Mouse (Mus musculus) liver, postnatal 0 days (tissue): ENCODE results near the gene Slc16a2.

Source experiments
- CTCF ChIP-seq: sonication (generic); IDR thresholded peaks from 2 replicates; pipeline ENCODE4 v1.5.1; 2016; ENCODE audit warnings: antibody characterized with exemption, low read depth
- EP300 ChIP-seq: IDR thresholded peaks from 2 replicates; pipeline ENCODE4 v1.6.1; 2016; ENCODE audit warnings: antibody characterized with exemption, low read depth, mild to moderate bottlenecking

DNA sequence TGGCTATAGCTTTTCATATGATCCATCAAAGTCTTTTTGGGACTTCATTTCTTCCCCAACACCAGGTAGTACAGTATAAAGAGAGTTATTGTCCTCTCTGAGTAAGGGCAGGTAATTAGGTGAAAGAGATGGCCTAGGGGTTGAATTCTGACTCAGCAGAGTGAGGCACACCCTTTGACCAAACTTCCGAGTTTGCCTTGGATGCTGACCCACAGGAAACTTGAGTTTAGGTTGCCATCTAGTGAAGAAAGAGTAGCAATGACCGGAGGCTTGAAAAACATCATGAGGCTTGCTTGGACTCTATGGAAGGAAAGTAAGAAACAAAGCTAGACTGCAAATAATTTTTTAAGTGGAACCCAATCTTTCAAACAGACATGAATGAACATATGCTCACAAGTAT is 147.1 kb downstream of the Slc16a2 start:
- TF ChIP-seq CTCF (peak; percentile 51), EP300 (no peak)
